Mouse (Mus musculus) neural tube, embryonic 15.5 days (tissue): Measurements from ENCODE around the gene Eif4e3. TPM values are rescaled to one million over a fixed set of nuclear protein-coding genes. Genes with fewer than 3 reads are reported as not detected.
A peak's percentile ranks its signal among the peaks of the same experiment; 100 is the strongest.

Experiments used
- ATAC-seq: fragments of 200-750 bp; cut with Nextera tagmentation; 2 replicates; pipeline ENCODE4 v1.8.0; 2017; ENCODE audit warnings: mild to moderate bottlenecking, moderate TSS enrichment, moderate library complexity; ENCODE audit not compliant: low FRiP score
- H3K27ac ChIP-seq: fragments of 300-500 bp; sonication (generic); replicated peaks from 2 replicates; pipeline ENCODE4 v1.5.1; 2015; ENCODE audit warnings: mild to moderate bottlenecking, inconsistent platforms
- H3K27me3 ChIP-seq: fragments of 300-500 bp; sonication (generic); replicated peaks from 2 replicates; pipeline ENCODE4 v1.6.1; 2015; ENCODE audit warnings: inconsistent platforms
- H3K36me3 ChIP-seq: fragments of 300-500 bp; sonication (generic); 2 replicates; pipeline ENCODE4 v1.6.1; 2015; ENCODE audit warnings: inconsistent platforms
- H3K4me1 ChIP-seq: fragments of 300-500 bp; sonication (generic); 2 replicates; pipeline ENCODE4 v1.6.1; 2015; ENCODE audit warnings: inconsistent platforms
- H3K4me2 ChIP-seq: fragments of 300-500 bp; sonication (generic); 2 replicates; pipeline ENCODE4 v1.6.1; 2015; ENCODE audit warnings: inconsistent platforms, mild to moderate bottlenecking, moderate library complexity
- H3K4me3 ChIP-seq: fragments of 300-500 bp; sonication (generic); replicated peaks from 2 replicates; pipeline ENCODE4 v1.5.1; 2015; ENCODE audit warnings: mild to moderate bottlenecking, inconsistent platforms
- H3K9ac ChIP-seq: fragments of 300-500 bp; sonication (generic); replicated peaks from 2 replicates; pipeline ENCODE4 v1.6.1; 2015; ENCODE audit warnings: mild to moderate bottlenecking, inconsistent platforms
- H3K9me3 ChIP-seq: fragments of 300-500 bp; sonication (generic); replicated peaks from 2 replicates; pipeline ENCODE4 v1.6.1; 2016; ENCODE audit warnings: inconsistent platforms
- WGBS: fragments of 180-500 bp; shearing (Covaris S2); methylation state at CpG from one replicate; pipeline ENCODE4 v1.1.7; 2015; ENCODE audit warnings: mixed read lengths; 5-methylcytosine and 5-hydroxymethylcytosine counted together
- polyA plus RNA-seq: library from polyadenylated mRNA; unstranded; fragments of >200 nt; fragmentation: Nextera tagmentation; extraction: Ambion mirVana; gene quantifications from 2 replicates; pipeline ENCODE4 v1.2.1, GENCODE M21; 2015

Eif4e3 gene
- polyA plus RNA-seq, 1 experiment from 2014 or later: 7.0 TPM

- no peak for ATAC-seq
- Histone ChIP-seq H3K4me2 (no peak overlapping the region), H3K4me1 (peaks cover 15% of the 10 kb centered on the region), H3K9ac (no peak overlapping the region), H3K27ac (no peak overlapping the region), H3K9me3 (no peaks in the 10 kb centered on the region), H3K27me3 (no peaks in the 10 kb centered on the region), H3K4me3 (no peak overlapping the region), H3K36me3 (0 out of 2 replicates have a peak, but pooled peaks cover 9% of the 10 kb centered on the region)
- 37% methylated on average over 8 of the region's 8 CpGs for WGBS
Measured at GRCm38 (mm10) chr6:99636801-99637200, 29.8 kb downstream of the Eif4e3 start.

- Histone ChIP-seq H3K9ac (no peak overlapping the region), H3K36me3 (0 out of 2 replicates have a peak, but pooled peaks cover 9% of the 10 kb centered on the region), H3K4me1 (peaks cover 15% of the 10 kb centered on the region), H3K4me2 (no peak overlapping the region), H3K27ac (no peak overlapping the region), H3K4me3 (no peak overlapping the region), H3K27me3 (no peaks in the 10 kb centered on the region), H3K9me3 (no peaks in the 10 kb centered on the region)
- ATAC-seq: no peak
- 38% methylated on average over 9 of the region's 9 CpGs for WGBS
Measured at GRCm38 (mm10) chr6:99636121-99636520, 30.4 kb downstream of the Eif4e3 start.

GRCm38 (mm10) chr6:99632121-99632980 lies 34.2 kb downstream of the Eif4e3 start:
- no peak overlapping the region for H3K4me3 ChIP-seq
- no peak overlapping the region for H3K4me2 ChIP-seq
- H3K4me1 ChIP-seq: peaks cover 15% of the 10 kb centered on the region
- WGBS: 91% methylated on average over 32 of the region's 32 CpGs
- no peak overlapping the region for H3K27ac ChIP-seq
- ATAC-seq: no peak
- no peaks in the 10 kb centered on the region for H3K36me3 ChIP-seq
- no peaks in the 10 kb centered on the region for H3K9me3 ChIP-seq
- H3K27me3 ChIP-seq: 0 out of 2 replicates have a peak, but pooled peaks cover 2% of the 10 kb centered on the region
- no peak overlapping the region for H3K9ac ChIP-seq

- H3K4me1 ChIP-seq: peaks cover 9% of the 10 kb centered on the region
Measured at GRCm38 (mm10) chr6:99631637-99632036, 34.9 kb downstream of the Eif4e3 start.

GRCm38 (mm10) chr6:99629726-99630458 lies 36.7 kb downstream of the Eif4e3 start:
- H3K4me2 ChIP-seq: no peak overlapping the region
- H3K27me3 ChIP-seq: 0 out of 2 replicates have a peak, but pooled peaks cover 2% of the 10 kb centered on the region
- no peak overlapping the region for H3K27ac ChIP-seq
- 0 out of 2 replicates have a peak, but pooled peaks have one; percentile 38 for ATAC-seq
- H3K36me3 ChIP-seq: no peaks in the 10 kb centered on the region
- no peak overlapping the region for H3K9ac ChIP-seq
- H3K9me3 ChIP-seq: no peaks in the 10 kb centered on the region
- WGBS: 67% methylated on average over 8 of the region's 8 CpGs
- no peaks in the 10 kb centered on the region for H3K4me1 ChIP-seq
- H3K4me3 ChIP-seq: no peak overlapping the region

More at GRCm38 (mm10) chr6:99631637-99632036, 34.9 kb downstream of the Eif4e3 start:
- H3K36me3 ChIP-seq: no peaks in the 10 kb centered on the region
- 0 out of 2 replicates have a peak, but pooled peaks cover 2% of the 10 kb centered on the region for H3K27me3 ChIP-seq
- H3K9ac ChIP-seq: no peak overlapping the region
- no peaks in the 10 kb centered on the region for H3K9me3 ChIP-seq
- ATAC-seq: no peak
- no peak overlapping the region for H3K27ac ChIP-seq
- no peak overlapping the region for H3K4me3 ChIP-seq
- 77% methylated on average over 5 of the region's 5 CpGs for WGBS
- no peak overlapping the region for H3K4me2 ChIP-seq

GRCm38 (mm10) chr6:99626347-99626746 lies 40.2 kb downstream of the Eif4e3 start:
- ATAC-seq: no peak
- 55% methylated on average over 2 of the region's 2 CpGs for WGBS

GRCm38 (mm10) chr6:99625803-99626202 lies 40.8 kb downstream of the Eif4e3 start:
- 0 out of 2 replicates have a peak, but pooled peaks cover 6% of the 10 kb centered on the region for H3K4me1 ChIP-seq
- WGBS: 42% methylated on average over 7 of the region's 7 CpGs
- no peak for ATAC-seq

More at GRCm38 (mm10) chr6:99626347-99626746, 40.2 kb downstream of the Eif4e3 start:
- H3K9ac ChIP-seq: no peak overlapping the region
- no peaks in the 10 kb centered on the region for H3K36me3 ChIP-seq
- H3K4me1 ChIP-seq: 0 out of 2 replicates have a peak, but pooled peaks cover 6% of the 10 kb centered on the region
- H3K27ac ChIP-seq: no peak overlapping the region
- H3K4me2 ChIP-seq: no peak overlapping the region
- H3K9me3 ChIP-seq: no peaks in the 10 kb centered on the region
- H3K4me3 ChIP-seq: no peak overlapping the region
- 0 out of 2 replicates have a peak, but pooled peaks cover 2% of the 10 kb centered on the region for H3K27me3 ChIP-seq

GRCm38 (mm10) chr6:99625306-99625705 lies 41.3 kb downstream of the Eif4e3 start:
- Histone ChIP-seq H3K9ac (no peak overlapping the region), H3K4me2 (no peak overlapping the region), H3K27ac (no peak overlapping the region), H3K9me3 (no peaks in the 10 kb centered on the region), H3K4me3 (no peak overlapping the region), H3K27me3 (0 out of 2 replicates have a peak, but pooled peaks cover 4% of the 10 kb centered on the region), H3K36me3 (no peaks in the 10 kb centered on the region), H3K4me1 (0 out of 2 replicates have a peak, but pooled peaks cover 6% of the 10 kb centered on the region)
- 61% methylated on average over 7 of the region's 7 CpGs for WGBS
- ATAC-seq: no peak

More at GRCm38 (mm10) chr6:99625803-99626202, 40.8 kb downstream of the Eif4e3 start:
- Histone ChIP-seq H3K4me2 (no peak overlapping the region), H3K36me3 (no peaks in the 10 kb centered on the region), H3K27ac (no peak overlapping the region), H3K9ac (no peak overlapping the region), H3K27me3 (0 out of 2 replicates have a peak, but pooled peaks cover 2% of the 10 kb centered on the region), H3K9me3 (no peaks in the 10 kb centered on the region), H3K4me3 (no peak overlapping the region)

GRCm38 (mm10) chr6:99624542-99624941 lies 42.0 kb downstream of the Eif4e3 start:
- H3K36me3 ChIP-seq: no peaks in the 10 kb centered on the region
- ATAC-seq: no peak
- 88% methylated on average over 3 of the region's 3 CpGs for WGBS

GRCm38 (mm10) chr6:99623641-99624040 lies 42.9 kb downstream of the Eif4e3 start:
- H3K36me3 ChIP-seq: no peaks in the 10 kb centered on the region
- 0 out of 2 replicates have a peak, but pooled peaks cover 7% of the 10 kb centered on the region for H3K27me3 ChIP-seq
- no peak overlapping the region for H3K9ac ChIP-seq
- H3K4me1 ChIP-seq: 0 out of 2 replicates have a peak, but pooled peaks cover 6% of the 10 kb centered on the region
- 14% methylated on average over 6 of the region's 6 CpGs for WGBS
- no peak overlapping the region for H3K4me2 ChIP-seq
- H3K9me3 ChIP-seq: no peaks in the 10 kb centered on the region
- H3K4me3 ChIP-seq: no peak overlapping the region
- H3K27ac ChIP-seq: no peak overlapping the region
- ATAC-seq: no peak

More at GRCm38 (mm10) chr6:99624542-99624941, 42.0 kb downstream of the Eif4e3 start:
- Histone ChIP-seq H3K4me1 (0 out of 2 replicates have a peak, but pooled peaks cover 6% of the 10 kb centered on the region), H3K9me3 (no peaks in the 10 kb centered on the region), H3K27me3 (0 out of 2 replicates have a peak, but pooled peaks cover 7% of the 10 kb centered on the region), H3K27ac (no peak overlapping the region), H3K4me2 (no peak overlapping the region), H3K9ac (no peak overlapping the region), H3K4me3 (no peak overlapping the region)

GRCm38 (mm10) chr6:99621167-99621566 lies 45.4 kb downstream of the Eif4e3 start:
- no peaks in the 10 kb centered on the region for H3K9me3 ChIP-seq
- no peak overlapping the region for H3K4me3 ChIP-seq
- H3K27ac ChIP-seq: no peak overlapping the region
- 0 out of 2 replicates have a peak, but pooled peaks cover 6% of the 10 kb centered on the region for H3K4me1 ChIP-seq
- no peak for ATAC-seq
- no peak overlapping the region for H3K9ac ChIP-seq
- H3K36me3 ChIP-seq: no peaks in the 10 kb centered on the region
- H3K4me2 ChIP-seq: no peak overlapping the region
- H3K27me3 ChIP-seq: peaks cover 5% of the 10 kb centered on the region; the same call in 1 of the 2 replicates
- WGBS: 71% methylated on average over 4 of the region's 4 CpGs
